Mouse (Mus musculus): ENCODE results near the gene Rnls.

DNA sequence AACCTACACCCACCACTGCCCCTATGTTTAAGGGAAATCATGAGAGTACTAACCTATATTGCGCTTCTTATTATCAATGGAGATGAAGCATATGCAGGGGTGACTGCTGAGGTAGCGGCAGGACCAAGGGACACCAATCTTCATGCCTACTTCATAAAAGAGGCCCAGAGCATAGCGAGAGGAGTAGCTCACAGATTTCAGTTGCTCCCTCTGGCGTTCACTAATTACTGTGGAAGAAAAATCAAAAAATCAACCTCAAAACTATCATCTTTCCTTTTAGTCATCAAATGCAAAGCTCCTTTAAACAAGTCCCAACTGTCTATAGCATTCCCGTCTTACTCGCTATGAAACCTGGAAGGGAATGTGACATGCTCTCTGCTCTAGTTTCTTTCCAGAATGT, 189.7 kb downstream of the Rnls start:
- TF ChIP-seq POLR2A (IDR thresholded peaks at IDR 0.05; ENCODE audit: insufficient read depth, low read depth, low read length) (no peak), CTCF (IDR thresholded peaks at IDR 0.05; ENCODE audit: insufficient read depth, low read depth, low read length) (no peak)

Data from olfactory bulb, adult 2 months (tissue).